Mouse (Mus musculus) neutrophil, adult 5-6 weeks (primary cell): ENCODE data around the gene 4930467E23Rik. TPM values are rescaled to one million over a fixed set of nuclear protein-coding genes. Genes with fewer than 3 reads are reported as not detected.
"Not testable (repeated sequence)": the region's sequence is repeated elsewhere in the genome, so short reads cannot be mapped to it uniquely, and the experiment has no call there.

Source experiments
- ATAC-seq: fragments of 151-379, 151-347 bp; 2 replicates; pipeline ENCODE4 v1.8.0; 2017; ENCODE audit warnings: mild to moderate bottlenecking, moderate TSS enrichment; ENCODE audit not compliant: insufficient number of reproducible peaks, poor library complexity, low FRiP score, severe bottlenecking; ENCODE audit errors: extremely low read depth
- total RNA-seq: library from RNA; stranded (forward); fragments of 200-1000 nt; gene quantifications from 2 replicates; pipeline ENCODE4 v1.2.3, GENCODE M21; 2017

4930467E23Rik gene
- total RNA-seq, result not detected in 2 replicates

DNA sequence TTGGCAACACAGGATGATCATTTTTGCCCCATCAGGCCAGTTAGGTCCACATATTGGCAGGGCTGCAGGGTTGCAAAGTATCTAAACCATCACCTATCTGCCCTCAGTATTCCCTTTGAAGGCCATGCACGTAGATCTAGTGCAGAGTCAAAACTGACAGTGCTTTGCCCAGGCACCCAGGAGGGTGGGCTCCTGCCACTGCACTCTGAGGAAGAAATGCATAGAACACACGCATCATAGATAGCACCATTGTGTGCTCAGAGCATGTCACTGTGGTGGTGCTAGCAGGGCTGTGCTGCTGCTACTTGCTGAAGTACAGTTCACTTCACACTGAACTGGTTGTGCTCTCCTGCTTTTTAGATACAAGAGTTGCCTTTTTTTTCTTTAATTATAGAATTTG is at the start of gene 4930467E23Rik:
TSS of gene 4930467E23Rik (plus strand) at position 301 of the 400 bp plus-strand sequence.
- ATAC-seq, result not testable (repeated sequence)

DNA sequence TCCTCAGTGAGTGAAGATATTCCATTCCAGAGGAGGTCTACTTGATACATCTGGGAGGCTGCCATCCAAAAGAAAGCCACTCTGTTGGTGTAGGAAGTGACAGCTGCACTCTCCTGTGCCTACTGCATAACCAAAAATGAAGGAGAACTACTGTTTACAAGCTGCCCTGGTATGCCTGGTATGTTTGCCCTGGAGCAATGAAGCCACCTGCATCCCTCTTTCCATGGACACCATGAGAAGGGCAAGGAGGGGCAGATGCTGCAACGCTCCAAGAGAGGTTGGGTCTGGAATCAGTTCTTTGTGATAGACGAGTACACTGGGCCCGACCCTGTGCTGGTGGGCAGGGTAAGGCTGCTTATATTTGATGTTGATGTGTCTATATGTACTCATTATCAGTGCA is 47.1 kb upstream of the 4930467E23Rik start:
- ATAC-seq, result not testable (repeated sequence)

DNA sequence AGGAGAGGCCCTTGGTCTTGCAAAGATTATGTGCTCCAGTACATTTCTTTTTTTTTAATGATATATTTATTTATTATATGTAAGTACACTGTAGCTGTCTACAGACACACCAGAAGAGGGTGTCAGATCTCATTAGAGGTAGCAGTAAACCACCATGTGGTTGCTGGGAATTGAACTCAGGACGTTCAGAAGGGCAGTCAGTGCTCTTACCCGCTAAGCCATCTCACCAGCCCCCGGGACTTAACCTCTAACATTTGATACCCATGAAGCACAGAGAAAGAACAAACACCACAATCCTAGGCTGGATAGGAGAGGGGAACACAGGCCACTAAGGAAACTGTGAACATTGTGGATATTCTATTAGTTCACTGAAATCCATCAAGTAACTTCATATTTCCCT is 43.9 kb upstream of the 4930467E23Rik start:
- not testable (repeated sequence) for ATAC-seq

DNA sequence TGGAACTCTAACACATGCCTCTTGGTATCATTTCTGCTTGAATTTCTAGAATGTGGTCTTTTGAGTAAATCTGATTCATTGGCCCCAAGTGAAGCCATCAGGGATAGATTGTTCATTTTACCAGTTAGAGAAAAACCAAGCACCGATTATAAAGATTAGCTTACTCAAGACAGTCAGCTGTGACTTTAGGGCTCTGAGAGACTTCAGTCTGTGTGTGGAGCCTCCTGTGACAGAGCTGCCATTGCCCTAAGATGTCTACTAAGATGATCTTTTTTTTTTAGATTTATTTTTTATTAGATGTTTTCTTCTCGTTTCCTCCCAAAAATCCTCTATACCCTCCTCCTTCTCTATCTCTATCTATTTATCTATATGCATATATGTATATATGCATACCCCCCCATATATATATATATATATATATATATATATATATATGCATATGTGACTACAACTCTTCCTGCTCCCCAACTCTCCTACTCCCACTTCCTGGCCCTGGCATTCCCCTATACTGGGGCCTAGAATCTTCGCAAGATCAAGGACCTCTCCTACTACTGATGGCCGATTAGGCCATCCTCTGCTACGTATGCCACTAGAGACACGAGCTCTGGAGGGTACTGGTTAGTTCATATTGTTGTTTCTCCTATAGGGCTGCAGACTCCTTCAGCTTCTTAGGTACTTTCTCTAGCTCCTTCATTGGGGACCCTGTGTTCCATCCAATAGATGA is 40.4 kb upstream of the 4930467E23Rik start:
- not testable (repeated sequence) for ATAC-seq

DNA sequence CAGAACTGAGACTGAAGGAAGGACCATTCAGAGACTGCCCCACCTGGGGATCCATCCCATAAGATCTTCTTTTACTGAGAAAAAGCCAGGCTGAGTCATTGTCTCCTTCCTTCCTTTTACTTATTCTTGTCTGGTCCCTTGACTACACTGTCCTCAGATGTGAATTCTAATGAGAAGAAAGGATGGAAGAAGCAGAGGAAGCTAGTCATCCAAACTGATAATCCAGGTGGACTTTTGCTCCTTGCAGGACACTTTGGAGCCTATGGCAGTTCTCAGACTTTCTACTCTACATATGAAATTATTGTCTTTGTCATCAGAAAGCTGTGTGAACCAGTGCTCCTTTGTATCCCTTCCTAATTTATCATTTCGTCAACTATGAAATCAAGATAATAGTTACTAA is 39.6 kb upstream of the 4930467E23Rik start:
- not testable (repeated sequence) for ATAC-seq

DNA sequence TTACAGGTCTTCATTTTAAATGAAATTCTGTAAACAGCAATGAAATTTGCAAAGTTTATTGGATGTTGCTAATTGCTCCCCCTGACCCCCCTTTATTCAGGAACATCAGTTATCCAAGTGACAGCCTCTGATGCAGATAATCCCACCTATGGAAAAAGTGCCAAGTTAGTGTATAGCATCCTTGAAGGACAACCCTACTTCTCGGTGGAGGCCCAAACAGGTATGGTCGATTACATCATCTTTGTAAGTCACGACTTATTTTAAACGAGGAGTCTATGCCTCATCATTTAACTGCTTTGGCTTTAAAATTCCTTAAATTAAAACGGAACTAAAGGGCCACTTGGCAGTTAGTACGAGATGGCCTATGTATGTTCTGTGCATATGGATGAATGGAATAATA is 38.0 kb upstream of the 4930467E23Rik start:
- ATAC-seq, result not testable (repeated sequence)

DNA sequence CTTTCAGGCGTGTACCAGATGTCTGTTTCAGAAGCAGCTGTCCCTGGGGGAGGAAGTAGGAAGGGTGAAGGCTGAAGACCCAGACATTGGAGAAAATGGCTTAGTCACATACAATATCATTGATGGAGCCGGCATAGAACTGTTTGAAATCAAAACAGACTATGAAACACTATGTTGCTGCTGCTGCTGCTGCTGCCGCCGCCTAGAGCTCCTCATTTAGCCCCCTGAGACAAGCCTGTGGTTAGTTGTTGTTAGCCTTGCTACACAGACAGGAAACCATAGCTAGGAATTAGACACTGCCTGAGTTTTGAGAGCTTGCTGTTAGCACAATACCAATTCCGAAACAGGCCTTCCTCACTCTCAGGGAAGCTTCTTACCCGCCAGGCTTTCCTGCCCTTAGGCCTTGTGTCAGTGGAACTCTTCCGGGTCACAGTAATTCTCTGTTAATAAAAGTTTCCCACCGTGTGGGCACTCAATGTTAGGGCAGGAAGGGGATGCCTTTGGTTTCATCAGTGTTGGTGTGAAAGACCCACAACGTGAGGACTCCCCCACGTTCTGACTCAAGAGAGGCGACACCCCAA is 31.8 kb upstream of the 4930467E23Rik start:
- ATAC-seq, result not testable (repeated sequence)

DNA sequence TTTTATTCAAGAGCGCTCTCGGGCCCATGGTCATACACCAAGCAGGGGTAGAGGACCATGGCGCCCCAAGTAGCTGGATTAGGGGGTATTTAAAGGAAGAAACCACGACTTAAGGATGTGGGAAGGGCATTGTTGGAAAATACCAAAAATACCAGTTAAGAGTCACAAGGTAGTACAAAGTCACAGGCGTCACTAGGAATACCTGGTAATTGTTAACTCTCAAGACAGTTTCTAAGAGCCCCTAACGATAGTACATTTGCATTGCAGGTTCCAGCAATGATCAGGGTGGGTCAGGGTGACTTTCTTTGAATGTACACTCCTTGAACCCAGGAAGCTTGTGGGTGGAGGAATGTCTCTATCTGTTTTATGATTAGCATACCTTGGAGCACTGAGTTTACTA is 31.3 kb upstream of the 4930467E23Rik start:
- ATAC-seq, result not testable (repeated sequence)

DNA sequence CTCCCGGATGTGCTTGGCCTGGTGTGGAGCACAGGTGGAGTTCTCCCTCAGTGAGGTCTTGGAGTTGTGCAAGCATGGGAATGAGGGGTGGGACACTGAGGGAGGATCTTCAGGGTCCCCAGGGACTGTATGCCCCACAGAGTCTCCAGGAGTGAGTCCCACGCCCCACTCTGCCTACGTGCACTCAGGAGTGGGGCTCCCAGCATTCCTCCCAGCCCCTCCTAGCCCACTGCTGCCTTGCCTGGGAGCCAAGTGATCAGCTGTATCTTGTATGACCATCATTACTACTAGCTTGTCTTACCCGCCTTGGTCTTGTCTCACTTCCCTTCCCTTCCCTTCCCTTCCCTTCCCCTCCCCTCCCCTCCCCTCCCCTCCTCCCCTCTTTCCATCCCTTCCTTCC is 30.7 kb upstream of the 4930467E23Rik start:
- ATAC-seq, result not testable (repeated sequence)

DNA sequence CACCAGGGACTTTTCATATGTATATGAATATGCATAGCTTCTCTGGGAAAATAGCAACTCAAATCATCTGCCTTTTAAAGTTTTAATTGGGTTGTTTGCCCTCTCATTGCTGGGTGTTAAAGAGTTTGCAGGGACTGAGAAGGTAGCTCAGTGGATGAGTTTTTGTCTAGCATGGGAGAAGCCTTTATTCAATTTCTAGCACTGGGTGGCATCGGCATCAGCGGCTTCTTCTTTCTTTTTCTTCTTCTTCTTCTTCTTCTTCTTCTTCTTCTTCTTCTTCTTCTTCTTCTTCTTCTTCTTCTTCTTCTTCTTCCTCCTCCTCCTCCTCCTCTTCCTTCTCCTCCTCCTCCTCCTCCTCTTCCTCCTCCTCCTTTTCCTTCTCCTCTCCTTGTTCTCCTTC is 28.1 kb upstream of the 4930467E23Rik start:
- not testable (repeated sequence) for ATAC-seq

DNA sequence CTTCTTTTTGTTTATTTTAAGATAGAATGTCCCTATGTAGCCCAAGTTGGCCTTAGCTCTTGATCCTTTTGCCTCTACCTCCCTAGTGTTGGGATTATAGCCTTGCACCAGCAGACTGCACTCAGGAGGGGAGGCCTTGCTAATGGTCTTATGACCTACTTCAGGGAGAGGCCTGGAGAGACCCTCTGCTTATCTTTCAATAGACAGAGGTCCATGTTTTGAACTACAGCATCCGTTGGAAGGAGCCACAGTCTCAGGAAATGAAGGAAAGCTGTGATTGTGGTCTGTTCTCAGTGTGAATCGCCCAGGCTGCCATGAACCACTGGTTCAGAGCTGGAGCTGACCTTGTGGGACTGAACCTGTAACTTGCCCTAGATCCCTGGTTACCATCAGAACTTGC is 27.1 kb upstream of the 4930467E23Rik start:
- ATAC-seq, result not testable (repeated sequence)

DNA sequence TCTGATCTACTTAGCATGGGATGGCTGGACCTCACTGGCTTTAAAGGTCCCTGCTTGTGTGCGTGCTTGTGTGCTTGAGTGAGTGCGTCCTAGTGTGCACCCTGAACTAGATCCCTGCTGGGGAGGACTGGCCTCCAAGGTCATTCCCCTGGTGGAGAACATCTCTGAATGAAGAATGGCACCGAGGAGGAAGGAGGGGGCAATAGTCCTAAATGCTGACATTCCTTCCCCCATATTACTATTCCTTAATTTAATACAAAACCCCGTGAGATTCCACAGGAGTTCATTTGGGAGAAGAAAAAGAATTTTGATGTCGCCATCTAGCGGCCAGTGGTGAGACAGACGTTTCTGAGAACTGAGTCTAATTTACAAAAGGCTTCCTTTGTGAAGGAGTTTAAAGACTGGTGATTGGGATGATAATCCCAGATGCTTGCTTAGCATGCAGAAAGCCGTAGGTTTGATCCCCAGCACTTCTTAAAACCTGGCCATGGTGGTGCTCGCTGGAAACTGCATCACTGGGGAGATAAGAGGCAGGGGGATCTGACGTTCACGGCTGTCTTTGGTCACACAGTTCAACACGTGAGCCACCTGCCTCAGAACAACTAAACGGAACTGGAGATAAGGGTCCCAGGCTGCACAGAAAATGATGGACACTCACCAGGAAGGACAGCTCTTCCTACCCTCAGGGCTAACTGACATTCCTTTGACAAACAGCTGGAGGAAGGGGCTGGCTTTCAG is 26.2 kb upstream of the 4930467E23Rik start:
- peak; percentile 55 for ATAC-seq

DNA sequence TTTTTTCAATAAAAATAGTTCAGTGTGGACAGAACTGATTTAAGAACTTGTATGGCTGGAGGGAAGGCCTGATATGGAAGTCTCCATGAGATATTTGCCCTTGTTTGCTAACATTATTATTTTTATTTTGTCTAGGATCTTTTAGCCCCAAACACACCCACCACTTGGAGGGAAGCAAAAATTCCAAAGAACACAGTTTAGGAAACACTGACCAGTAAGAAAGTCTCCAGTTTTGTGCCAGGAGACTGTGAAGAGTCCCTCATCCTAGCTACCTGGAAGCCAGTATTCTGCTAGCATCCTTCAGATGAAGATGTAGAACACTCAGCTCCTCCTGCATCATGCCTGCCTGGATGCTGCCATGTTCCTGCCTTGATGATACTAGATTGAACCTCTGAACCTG is 25.5 kb upstream of the 4930467E23Rik start:
- ATAC-seq, result not testable (repeated sequence)

DNA sequence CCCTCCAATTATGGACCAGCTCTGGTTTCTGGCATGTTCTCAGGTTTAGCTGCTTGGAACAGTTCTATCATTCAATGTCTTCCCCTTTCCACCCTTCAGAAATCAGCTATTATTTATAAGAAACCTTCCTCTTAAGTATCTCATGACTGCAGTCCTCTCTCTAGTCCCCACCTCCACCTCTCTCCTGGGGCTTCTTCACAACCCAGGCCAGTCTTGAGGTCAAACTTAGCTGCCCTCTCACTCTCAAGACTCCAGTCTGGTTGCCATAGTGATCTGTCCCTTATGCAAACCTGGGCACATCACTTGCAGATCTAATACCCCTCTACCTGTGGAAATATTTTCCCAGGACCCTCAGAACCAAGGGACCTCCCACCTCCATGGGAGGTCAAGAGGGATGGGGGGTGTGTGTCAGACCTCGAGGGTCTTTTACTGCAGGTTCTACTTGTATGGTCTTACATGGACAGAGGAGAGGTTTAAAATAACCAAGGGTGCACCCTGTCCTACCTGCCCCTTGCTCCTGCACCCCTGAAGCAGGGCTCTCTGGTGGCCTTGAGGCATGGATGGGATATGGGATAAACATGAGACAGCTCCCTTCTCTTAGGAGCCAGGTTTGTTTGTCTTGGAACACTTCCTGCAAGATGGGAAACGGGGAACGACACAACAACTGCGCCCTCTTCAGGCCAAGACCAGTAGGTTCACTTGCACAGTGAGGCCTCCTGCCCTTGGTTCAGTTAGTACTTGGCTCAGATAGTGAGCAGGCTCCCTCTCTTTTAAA is 24.7 kb upstream of the 4930467E23Rik start:
- not testable (repeated sequence) for ATAC-seq

DNA sequence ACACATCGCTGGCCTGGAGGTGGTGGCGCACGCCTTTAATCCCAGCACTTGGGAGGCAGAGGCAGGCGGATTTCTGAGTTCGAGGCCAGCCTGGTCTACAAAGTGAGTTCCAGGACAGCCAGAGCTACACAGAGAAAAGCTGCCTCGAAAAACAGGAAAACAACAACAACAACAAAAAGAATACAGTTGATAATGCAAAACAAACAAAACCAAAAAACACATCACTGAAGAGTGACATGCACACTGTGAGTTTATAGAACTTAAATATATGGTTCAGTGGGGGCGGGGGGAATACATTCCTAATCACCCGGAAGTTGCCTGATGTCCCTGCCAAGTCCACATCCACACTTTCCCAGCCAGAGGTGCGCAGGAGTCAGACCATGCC is 24.2 kb upstream of the 4930467E23Rik start:
- not testable (repeated sequence) for ATAC-seq

DNA sequence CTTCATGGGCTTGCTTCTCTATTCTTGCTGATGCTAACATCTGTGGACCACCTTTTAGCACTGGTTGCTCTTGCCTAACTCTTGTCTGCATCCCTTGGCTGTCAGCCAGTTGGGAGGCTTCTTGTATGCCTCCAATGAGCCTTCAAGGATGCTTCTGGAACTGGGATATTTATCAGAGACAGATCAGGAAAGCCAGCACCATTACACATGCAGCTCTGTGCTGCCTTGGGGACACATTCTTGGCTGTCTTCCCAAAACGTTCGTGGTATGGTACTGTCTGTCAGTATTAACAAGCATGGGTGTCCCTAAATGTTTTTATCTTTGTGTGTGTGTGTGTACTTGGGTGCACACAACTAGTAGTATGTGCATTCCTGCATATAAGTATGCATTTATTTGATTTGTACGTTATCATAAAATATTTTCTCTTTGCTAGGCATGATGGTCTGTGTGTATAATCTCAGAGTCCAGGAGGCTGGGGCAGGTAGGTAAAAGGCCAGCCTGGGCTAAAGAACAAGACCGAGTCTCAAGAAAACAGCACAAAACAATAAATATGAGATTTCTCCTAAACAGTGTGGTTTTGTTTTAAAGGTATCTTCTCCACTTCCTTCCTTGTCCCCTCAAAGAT is 23.2 kb upstream of the 4930467E23Rik start:
- ATAC-seq, result not testable (repeated sequence)

DNA sequence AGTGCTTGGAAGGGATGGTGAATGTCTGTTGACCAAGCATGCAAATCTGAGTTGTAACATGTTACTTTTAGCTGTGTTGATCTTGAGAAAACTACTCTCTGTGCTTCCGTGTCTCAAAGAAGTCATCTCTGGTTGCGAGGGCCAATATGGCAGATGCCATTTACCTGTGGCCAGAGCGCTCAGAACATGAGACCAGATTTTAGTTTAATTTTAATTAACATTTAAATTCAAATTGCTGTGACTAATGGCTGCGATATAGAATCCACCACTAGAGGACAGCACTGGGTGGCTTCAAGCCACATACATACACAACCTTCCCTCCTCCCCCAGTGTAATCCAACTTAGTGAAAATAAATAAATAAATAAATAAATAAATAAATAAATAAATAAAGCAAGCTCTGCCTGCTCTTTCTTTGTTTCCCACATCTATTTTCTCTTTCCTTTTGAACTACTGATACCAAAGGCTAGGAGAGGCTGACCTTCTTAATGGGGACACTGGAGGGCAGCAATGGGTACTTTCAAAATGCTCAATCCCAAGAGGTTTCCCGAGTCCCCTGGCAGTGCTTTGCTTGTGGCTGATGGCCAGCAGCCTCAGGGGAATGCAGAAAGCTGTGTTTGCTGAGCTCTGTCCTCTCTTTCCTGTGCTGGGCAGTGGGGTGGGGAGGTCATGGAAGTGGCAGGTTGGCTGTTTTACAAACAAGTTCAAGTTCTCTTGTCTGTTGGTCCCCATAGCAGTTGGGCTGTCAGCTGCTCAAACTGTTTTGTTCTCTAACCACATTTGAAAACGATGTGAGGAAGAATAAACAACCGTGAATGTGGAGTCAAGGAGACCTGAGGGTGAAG is 22.2 kb upstream of the 4930467E23Rik start:
- not testable (repeated sequence) for ATAC-seq
